Mouse (Mus musculus): ENCODE data around the gene Pfdn6.

Pfdn6 gene

GRCm38 (mm10) chr17:33932448-33932847 is 7.7 kb downstream of the Pfdn6 start:
- DNase-seq (ENCODE audit: extremely low spot score, low read depth, low spot score) = no peak

- no peak for DNase-seq (ENCODE audit: extremely low spot score, low read depth, low spot score)
These were observed 8.2 kb downstream of the Pfdn6 start for GRCm38 (mm10) chr17:33931947-33932346.

GRCm38 (mm10) chr17:33931159-33931866 is 8.8 kb downstream of the Pfdn6 start:
- DNase-seq (ENCODE audit: extremely low spot score, low read depth, low spot score) = no peak

- DNase-seq (ENCODE audit: extremely low spot score, low read depth, low spot score) = no peak
These were observed 9.6 kb downstream of the Pfdn6 start for GRCm38 (mm10) chr17:33930280-33931158.

GRCm38 (mm10) chr17:33929371-33930279 is 10.5 kb downstream of the Pfdn6 start, which contains the start of gene Rgl2:
Gene Rgl2 (plus strand): TSS chr17:33929543.
- DNase-seq (ENCODE audit: extremely low spot score, low read depth, low spot score) = peak; percentile 77

- no peak for DNase-seq (ENCODE audit: extremely low spot score, low read depth, low spot score)
These were observed 11.7 kb downstream of the Pfdn6 start for GRCm38 (mm10) chr17:33928251-33928947.

- no peak for DNase-seq (ENCODE audit: extremely low spot score, low read depth, low spot score)
These were observed 13.8 kb downstream of the Pfdn6 start for GRCm38 (mm10) chr17:33926207-33926932.

- no peak for DNase-seq (ENCODE audit: extremely low spot score, low read depth, low spot score)
These were observed 14.6 kb downstream of the Pfdn6 start for GRCm38 (mm10) chr17:33925406-33926116.

GRCm38 (mm10) chr17:33924577-33925283 is 15.4 kb downstream of the Pfdn6 start:
- DNase-seq (ENCODE audit: extremely low spot score, low read depth, low spot score) = no peak

GRCm38 (mm10) chr17:33921361-33921760 is 18.8 kb downstream of the Pfdn6 start:
- DNase-seq (ENCODE audit: extremely low spot score, low read depth, low spot score) = no peak

GRCm38 (mm10) chr17:33920282-33921097 is 19.7 kb downstream of the Pfdn6 start:
- DNase-seq (ENCODE audit: extremely low spot score, low read depth, low spot score) = no peak

GRCm38 (mm10) chr17:33919351-33920281 is 20.5 kb downstream of the Pfdn6 start:
- DNase-seq (ENCODE audit: extremely low spot score, low read depth, low spot score) = no peak

GRCm38 (mm10) chr17:33918293-33919203 is 21.6 kb downstream of the Pfdn6 start:
- DNase-seq (ENCODE audit: extremely low spot score, low read depth, low spot score) = no peak

- no peak for DNase-seq (ENCODE audit: extremely low spot score, low read depth, low spot score)
These were observed 22.4 kb downstream of the Pfdn6 start for GRCm38 (mm10) chr17:33917656-33918292.
